Mouse (Mus musculus) 3T3-L1 (cell line): ENCODE data around the gene Dmrtb1.

Experiments
- DNase-seq: peaks from one replicate; pipeline ENCODE4 v3.0.0-alpha.2; 2015; ENCODE audit warnings: low read depth, low spot score

The Dmrtb1 gene

DNA sequence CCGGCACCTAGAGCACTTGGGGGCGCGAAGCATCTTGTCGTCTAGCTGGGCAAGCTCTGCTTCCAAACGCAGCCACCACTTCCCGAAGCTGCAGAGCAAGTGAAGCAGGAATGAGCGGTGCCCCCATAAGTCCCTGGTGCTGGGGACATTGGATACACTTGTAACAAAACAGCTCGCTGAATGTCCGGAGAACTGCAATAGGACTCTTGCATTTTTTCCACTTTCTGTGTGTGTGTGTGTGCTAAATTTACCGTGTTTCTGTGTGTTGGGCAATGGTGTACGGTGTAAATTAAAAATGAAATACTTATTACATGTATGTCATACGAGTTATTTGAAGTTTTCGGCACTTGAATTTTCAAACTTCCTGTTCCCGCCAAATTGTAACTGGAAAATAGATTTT lies at the start of gene Dmrtb1:
Gene Dmrtb1 (minus strand): TSS at position 101 of the 400 bp plus-strand sequence.
- no peak for DNase-seq

DNA sequence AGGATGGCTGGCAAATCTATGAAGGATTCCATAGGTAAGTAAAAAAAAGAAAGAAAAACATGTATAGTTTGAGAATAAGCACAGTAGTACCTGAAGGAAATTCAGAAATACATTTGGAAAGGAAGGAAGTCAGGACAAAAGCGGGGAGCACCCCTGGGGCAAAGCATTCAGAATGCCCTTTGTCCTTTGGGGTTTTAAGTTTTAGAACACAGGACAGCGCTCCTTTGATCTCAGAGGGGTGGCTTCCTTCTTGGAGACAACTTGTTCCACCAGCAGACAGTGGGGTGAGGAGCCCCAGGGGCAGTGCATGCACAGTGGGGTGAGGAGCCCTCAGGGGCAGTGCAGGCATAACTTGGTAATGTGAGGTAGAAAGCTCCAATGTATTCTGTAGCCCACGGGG lies 49.6 kb upstream of the Dmrtb1 start:
- no peak for DNase-seq

- no peak for DNase-seq
These were observed 48.6 kb upstream of the Dmrtb1 start for GRCm38 (mm10) chr4:107732624-107733023.

- DNase-seq: no peak
These were observed 48.2 kb upstream of the Dmrtb1 start for GRCm38 (mm10) chr4:107732182-107732581.

GRCm38 (mm10) chr4:107731088-107731465 lies 47.0 kb upstream of the Dmrtb1 start:
- DNase-seq: no peak

DNA sequence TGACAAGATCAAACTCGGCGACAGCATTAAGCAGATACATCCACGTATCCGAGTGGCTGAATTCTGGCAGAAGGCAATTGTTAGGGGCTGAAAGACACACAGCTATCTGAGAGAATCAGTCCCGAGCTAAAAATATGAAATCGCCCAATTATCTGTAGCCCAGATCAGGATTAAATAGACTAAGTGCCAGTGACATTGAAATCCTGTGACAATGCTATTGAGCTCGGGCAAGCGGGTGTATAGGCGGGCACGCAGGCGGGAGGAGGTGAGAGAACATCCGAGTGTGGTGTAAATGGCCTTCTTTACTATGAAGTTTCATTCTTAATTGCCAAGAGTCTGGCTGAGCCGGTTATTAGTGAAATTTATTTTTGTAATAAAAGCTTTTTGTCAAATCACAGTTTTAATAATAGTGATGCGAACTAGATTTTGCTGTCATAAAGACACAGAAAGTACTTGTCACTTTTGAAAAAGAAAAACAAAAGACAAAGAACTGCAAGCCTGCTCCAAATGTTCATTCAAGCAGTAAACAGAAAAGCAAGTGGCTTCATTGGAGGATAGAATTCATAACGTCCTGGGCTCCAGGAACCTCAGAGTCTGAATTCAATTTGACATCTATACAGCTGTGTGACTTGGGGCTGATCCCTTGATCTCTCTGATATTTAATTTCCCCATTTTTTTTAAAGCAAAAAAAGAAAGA lies 46.5 kb upstream of the Dmrtb1 start:
- DNase-seq: no peak

- no peak for DNase-seq
These were observed 41.4 kb upstream of the Dmrtb1 start for GRCm38 (mm10) chr4:107725432-107725831.

DNA sequence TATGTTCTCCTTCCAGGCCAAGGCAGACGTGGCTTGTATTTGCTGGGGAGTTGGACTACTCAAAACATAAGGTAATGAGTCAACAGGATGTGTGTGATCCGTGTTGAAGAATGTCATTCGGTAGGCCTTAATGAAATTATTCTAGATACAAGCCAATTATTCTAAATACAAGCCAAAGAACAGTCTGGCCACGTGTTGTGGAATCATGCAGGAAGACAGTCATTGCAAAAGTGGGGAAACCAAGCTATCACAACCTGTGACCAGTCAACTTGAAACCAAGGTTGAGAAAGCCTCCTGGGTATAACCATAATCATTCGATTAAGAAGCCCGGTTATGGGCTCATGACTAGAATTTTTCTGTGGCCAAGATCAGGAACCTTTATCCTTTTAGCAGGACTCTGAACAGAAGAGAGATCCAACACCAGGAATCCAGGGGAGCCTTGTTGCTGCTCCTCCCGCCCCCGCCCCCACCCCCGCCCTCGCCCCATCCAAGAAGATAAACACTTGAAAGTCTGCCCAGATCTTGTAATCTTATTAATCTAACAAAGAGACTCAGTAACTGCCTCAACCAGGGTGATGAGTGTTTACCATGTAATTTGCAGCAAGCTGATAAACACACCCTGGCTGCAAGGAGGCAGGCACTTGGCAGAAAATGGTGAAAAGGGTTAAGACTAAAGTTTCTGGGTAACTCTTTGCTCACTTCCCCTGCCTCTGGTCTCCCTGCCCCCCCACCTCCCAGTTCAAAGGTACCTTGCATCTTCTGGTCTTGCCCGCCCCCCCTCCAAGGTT lies 36.2 kb upstream of the Dmrtb1 start:
- no peak for DNase-seq

DNA sequence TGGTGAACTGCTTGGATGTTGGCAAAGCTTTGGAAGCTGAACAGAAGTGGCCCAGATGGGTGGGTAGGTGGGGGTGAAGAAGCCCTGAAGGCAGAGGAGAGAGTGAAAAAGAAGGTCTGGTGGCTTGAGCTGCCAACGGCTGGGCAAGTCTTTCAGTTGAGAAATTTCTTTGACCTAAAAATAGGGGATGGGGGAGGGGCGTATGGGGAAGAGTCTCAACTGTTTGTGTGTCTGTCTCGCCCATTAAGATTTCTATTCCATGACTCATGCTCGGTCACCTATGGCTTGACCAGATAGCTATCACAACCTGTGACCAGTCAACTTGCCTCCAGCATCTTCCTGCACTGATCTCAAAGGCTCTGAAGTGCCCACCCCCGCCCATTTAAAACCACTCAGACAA lies 35.1 kb upstream of the Dmrtb1 start:
- peak; percentile 11 for DNase-seq

- no peak for DNase-seq
These were observed 34.7 kb upstream of the Dmrtb1 start for GRCm38 (mm10) chr4:107718720-107719119.

GRCm38 (mm10) chr4:107717718-107718313 lies 33.8 kb upstream of the Dmrtb1 start:
- no peak for DNase-seq

GRCm38 (mm10) chr4:107716754-107717299 lies 32.8 kb upstream of the Dmrtb1 start:
- DNase-seq: no peak

- no peak for DNase-seq
These were observed 22.9 kb upstream of the Dmrtb1 start for GRCm38 (mm10) chr4:107706884-107707283.

DNA sequence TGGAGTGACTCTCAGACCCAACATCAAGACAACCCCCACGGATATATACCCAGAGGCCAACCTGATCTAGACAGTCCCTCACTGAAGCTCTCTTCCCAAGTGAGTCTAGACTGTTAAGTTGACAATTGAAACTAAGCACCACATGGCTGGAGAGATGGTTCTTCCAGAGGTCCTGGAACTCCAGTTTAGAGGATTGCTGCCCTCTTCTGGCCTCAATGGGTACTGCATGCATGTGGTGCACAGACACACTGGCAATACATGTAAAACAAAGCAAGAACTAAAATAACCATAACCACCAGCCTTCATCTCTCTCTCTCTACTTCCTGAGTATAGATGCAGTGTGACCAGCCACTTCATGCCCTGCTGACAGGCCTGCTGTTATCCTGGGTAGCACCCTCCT lies 20.2 kb upstream of the Dmrtb1 start:
- peak; percentile 52 for DNase-seq

DNA sequence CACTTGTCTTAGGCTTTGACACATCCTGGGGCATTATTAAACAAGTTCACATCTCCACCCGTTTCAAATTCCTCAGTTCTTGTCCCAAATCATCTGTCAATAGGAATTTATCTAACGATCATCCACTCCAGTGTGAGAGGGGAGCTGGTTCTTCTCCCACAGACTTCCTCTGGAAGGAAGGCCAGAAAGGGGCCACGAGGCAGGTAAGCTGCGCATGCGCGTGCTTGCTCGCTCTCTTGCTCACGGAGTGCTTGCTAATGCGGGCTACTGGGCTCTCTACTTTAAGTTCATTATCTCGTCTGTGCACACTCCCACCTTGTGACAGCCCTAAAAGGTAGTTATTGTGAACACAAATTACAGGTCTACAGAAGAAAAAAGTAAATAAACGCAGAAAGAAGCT lies 17.6 kb upstream of the Dmrtb1 start:
- no peak for DNase-seq

DNA sequence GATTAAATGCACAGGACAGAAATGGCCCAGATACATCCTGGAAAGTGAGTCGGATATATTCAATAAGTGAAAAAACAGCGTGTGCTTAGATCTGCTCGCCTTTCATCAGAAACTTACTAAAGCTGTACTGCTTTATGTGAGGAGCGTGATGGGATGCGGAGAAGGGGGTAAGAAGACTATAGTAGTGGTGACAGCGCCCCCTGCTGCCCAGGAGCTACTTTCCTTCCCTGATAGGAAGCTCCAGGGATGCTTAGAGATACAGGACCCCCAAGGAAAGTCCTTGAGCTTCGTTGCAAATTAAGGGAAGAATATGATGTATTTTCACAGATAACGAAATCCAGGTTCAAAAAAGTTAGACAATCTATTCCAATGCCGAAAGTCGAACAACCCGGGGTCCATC lies 17.1 kb upstream of the Dmrtb1 start:
- peak; percentile 49 for DNase-seq

DNA sequence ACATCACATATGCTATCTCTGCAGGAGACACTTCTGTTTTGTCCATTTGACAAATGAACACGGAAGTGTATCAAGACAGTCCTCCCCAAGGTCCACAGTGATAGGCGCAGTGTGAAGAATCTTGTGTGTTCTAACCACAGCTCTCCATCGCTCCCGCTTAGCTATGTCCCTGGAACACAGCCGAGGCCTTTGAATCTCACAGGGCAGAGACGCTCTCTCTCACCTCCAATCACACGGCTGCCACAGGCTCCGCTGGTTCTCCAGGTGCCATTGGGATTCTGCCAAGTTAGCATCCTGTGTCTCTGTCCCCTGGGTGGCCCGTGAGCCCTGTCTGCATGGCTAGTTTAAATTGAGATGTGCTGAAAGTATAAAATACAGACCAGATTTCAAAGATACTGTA lies 15.2 kb upstream of the Dmrtb1 start:
- DNase-seq: no peak

- no peak for DNase-seq
These were observed 9.8 kb upstream of the Dmrtb1 start for GRCm38 (mm10) chr4:107693816-107694215.

DNA sequence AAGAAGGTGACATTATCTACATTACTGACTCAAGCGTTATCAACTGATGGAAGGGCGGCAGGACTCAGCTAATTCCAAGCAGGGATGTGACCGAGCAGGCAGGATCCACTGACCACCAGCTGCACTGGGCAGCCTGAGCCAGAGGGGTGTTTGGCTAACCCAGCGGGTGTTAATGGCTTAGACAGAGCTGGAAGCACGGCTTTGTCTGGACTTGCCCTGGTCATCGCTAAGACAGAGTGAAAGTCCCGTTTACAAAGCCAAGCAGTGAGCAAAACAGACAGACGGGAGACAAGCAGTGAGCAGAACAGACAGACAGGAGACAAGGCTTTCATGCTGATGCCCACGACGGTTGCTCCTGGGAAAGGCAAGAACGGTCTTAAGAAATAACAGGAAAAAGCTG lies 4.2 kb upstream of the Dmrtb1 start:
- DNase-seq: no peak

DNA sequence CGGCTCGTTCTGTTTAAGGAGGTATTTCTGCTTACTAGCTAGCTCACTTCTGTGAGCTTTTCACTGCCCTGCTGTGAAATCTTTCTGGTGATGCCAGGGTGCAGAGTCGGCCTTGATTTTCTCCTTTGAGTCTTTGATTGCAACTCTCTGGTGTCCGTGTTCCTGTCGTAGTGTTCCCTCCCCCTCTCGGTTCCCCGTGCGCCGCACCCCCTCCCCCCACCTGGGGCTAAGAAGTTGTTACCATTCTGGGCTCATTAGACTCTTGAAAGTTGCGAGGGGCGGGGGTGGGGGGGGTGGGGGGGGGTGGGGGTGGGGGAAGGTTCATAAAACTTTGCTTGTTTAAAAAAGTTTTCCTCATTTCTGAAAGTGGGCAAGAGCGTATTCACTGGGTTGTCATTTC lies 3.1 kb upstream of the Dmrtb1 start:
- no peak for DNase-seq

- no peak for DNase-seq
These were observed 849 bp downstream of the Dmrtb1 start for GRCm38 (mm10) chr4:107683006-107683756.
